Mouse (Mus musculus) CH12.LX (cell line): Measurements from ENCODE around the gene Bglap3.

Experiments
- CHD2 ChIP-seq: IDR thresholded peaks from 2 replicates; pipeline ENCODE4 v1.6.1; 2011; ENCODE audit warnings: low read length, improper control_type of control experiment
- CTCF ChIP-seq, 2 experiments: IDR thresholded peaks in 1 of 2; conservative IDR thresholded peaks in 1 of 2; 2 replicates each; pipeline ENCODE4 v1.5.1; 2011 to 2012; ENCODE audit warnings: low read depth in 2 of 2, low read length in 2 of 2, improper control_type of control experiment in 1 of 2, inconsistent platforms in 1 of 2, mild to moderate bottlenecking in 1 of 2, moderate library complexity in 1 of 2
- ELF1 ChIP-seq: IDR thresholded peaks from 2 replicates; pipeline ENCODE4 v1.6.1; 2014; ENCODE audit warnings: low read depth, mild to moderate bottlenecking, inconsistent platforms, low read length, improper control_type of control experiment
- HCFC1 ChIP-seq: IDR thresholded peaks from 2 replicates; pipeline ENCODE4 v1.6.1; 2012; ENCODE audit warnings: low read depth, mild to moderate bottlenecking, inconsistent platforms, low read length, improper control_type of control experiment
- KAT2A ChIP-seq: IDR thresholded peaks from 2 replicates; pipeline ENCODE4 v1.6.1; 2012; ENCODE audit warnings: low read length, improper control_type of control experiment, inconsistent platforms; ENCODE audit not compliant: insufficient replicate concordance
- MAFK ChIP-seq: IDR thresholded peaks from 2 replicates; pipeline ENCODE4 v1.6.1; 2011; ENCODE audit warnings: low read length, improper control_type of control experiment; ENCODE audit not compliant: insufficient replicate concordance
- MYC ChIP-seq: IDR thresholded peaks from 2 replicates; pipeline ENCODE4 v1.6.1; 2011; ENCODE audit warnings: low read depth, mild to moderate bottlenecking, improper control_type of control experiment, low read length
- POLR2A ChIP-seq: IDR thresholded peaks from 2 replicates; pipeline ENCODE4 v1.6.1; 2011; ENCODE audit warnings: low read depth, mild to moderate bottlenecking, improper control_type of control experiment, low read length
- ZC3H11A ChIP-seq: IDR thresholded peaks from 2 replicates; pipeline ENCODE4 v1.6.1; 2012; ENCODE audit warnings: low read depth, mild to moderate bottlenecking, inconsistent platforms, low read length, improper control_type of control experiment

DNA sequence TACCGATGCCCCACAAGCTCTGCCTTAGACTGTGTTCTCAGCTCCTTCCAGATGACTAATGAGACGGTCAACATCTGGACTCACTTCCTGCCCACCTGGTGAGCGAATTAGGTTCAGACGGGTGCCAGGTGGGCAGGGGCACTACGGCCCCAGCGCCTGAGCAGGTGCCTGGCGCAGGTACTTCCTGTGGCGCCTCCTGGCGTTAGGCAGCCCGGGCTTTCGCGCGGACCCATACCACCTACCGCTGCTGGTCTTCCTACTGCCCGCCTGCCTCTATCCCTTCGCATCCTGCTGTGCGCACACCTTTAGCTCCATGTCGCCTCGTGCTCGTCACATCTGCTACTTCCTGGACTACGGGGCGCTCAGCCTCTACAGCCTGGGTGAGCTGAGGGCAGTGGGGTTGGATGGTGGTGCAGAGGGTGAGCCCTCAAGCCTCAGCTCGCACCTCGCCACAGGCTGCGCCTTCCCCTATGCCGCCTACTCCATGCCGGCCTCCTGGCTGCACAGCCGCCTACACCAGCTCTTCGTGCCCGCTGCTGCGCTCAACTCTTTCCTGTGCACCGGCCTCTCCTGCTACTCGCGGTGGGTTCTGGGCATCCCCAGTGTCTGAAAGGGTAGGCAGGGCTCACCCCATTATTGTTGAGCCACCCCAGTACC lies 6.7 kb downstream of the Bglap3 start:
- TF ChIP-seq POLR2A (no peak), CHD2 (no peak), HCFC1 (no peak), ZC3H11A (no peak), ELF1 (no peak), CTCF (conservative IDR thresholded peaks at IDR 0.05 in 1 of 2, IDR thresholded peaks at IDR 0.05 in 1 of 2; ENCODE audit: low read depth in 2 of 2, low read length in 2 of 2) (no peak), KAT2A (no peak), MAFK (no peak), MYC (no peak)
